Mouse (Mus musculus) ES-Bruce4 (cell line): Measurements from ENCODE around the gene Ttyh3. TPM values are rescaled to one million over a fixed set of nuclear protein-coding genes. Genes with fewer than 3 reads are reported as not detected.

Source experiments
- H3K27ac ChIP-seq: 2 replicates; pipeline ENCODE4 v1.5.1; 2012; ENCODE audit warnings: low read length, inconsistent platforms; ENCODE audit not compliant: insufficient read depth
- H3K27me3 ChIP-seq: 2 replicates; pipeline ENCODE4 v1.6.1; 2012; ENCODE audit warnings: mild to moderate bottlenecking, low read length, inconsistent platforms; ENCODE audit not compliant: control insufficient read depth, poor library complexity, insufficient read depth, severe bottlenecking
- H3K36me3 ChIP-seq: 2 replicates; pipeline ENCODE4 v1.6.1; 2012; ENCODE audit warnings: inconsistent platforms, mild to moderate bottlenecking, low read length, moderate library complexity; ENCODE audit not compliant: control insufficient read depth, poor library complexity, insufficient read depth, severe bottlenecking
- H3K4me1 ChIP-seq: one replicate; pipeline ENCODE4 v1.8.1; 2011; ENCODE audit warnings: low read length; ENCODE audit not compliant: control insufficient read depth, insufficient read depth
- H3K4me3 ChIP-seq: 2 replicates; pipeline ENCODE4 v1.5.1; 2011; ENCODE audit warnings: low read depth, mild to moderate bottlenecking, low read length
- H3K9ac ChIP-seq: 2 replicates; pipeline ENCODE4 v1.6.1; 2012; ENCODE audit warnings: low read depth, mild to moderate bottlenecking, inconsistent platforms; ENCODE audit not compliant: poor library complexity, severe bottlenecking
- H3K9me3 ChIP-seq: replicated peaks from 2 replicates; pipeline ENCODE4 v1.6.1; 2012; ENCODE audit warnings: mild to moderate bottlenecking, low read length, inconsistent platforms; ENCODE audit not compliant: control insufficient read depth, poor library complexity, insufficient read depth, severe bottlenecking
- CTCF ChIP-seq: IDR thresholded peaks from one replicate; pipeline ENCODE4 v1.8.1; 2011; ENCODE audit warnings: low read depth, low read length
- EP300 ChIP-seq: IDR thresholded peaks from 2 replicates; pipeline ENCODE4 v1.6.1; 2011; ENCODE audit warnings: low read depth, low read length; ENCODE audit not compliant: insufficient read depth
- POLR2A ChIP-seq: IDR thresholded peaks from one replicate; pipeline ENCODE4 v1.8.1; 2011; ENCODE audit warnings: low read length; ENCODE audit not compliant: insufficient read depth
- polyA plus RNA-seq: library from polyadenylated mRNA; stranded (reverse); fragments of >200 nt; gene quantifications from 2 replicates; pipeline ENCODE4 v1.2.4, GENCODE M21; 2011; ENCODE audit warnings: low read depth; ENCODE audit not compliant: missing spikeins, insufficient read depth, insufficient read length

The Ttyh3 gene
- polyA plus RNA-seq, 1 experiment: 19.1 TPM

DNA sequence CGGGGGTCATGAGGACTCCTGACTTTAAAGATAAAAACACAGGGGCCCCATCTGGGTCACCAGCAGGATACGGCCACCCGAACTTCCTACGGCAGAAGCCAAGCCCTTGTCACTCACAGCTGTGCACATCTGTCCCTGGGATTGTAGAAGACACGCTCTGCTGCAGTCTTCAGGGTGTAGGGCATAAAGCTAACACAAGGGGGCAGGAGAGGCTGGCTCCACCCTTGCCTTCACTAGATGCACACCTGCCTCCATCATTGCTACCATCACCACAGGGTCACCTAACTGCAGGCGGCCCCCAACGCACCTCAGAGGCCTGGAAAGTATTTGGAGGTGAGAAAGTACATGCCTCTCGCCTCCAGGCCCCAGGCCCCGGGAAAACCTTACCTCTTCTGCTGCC lies 19.8 kb downstream of the Ttyh3 start:
- TF ChIP-seq EP300 (no peak), CTCF (peak; percentile 85)
- H3K4me3 ChIP-seq: no peak overlapping the region
- H3K9me3 ChIP-seq: no peaks in the 10 kb centered on the region
- no peaks in the 10 kb centered on the region for H3K4me1 ChIP-seq
- H3K27ac ChIP-seq: no peak overlapping the region
- H3K36me3 ChIP-seq: no peaks in the 10 kb centered on the region
- no peaks in the 10 kb centered on the region for H3K27me3 ChIP-seq
- no peak overlapping the region for H3K9ac ChIP-seq

DNA sequence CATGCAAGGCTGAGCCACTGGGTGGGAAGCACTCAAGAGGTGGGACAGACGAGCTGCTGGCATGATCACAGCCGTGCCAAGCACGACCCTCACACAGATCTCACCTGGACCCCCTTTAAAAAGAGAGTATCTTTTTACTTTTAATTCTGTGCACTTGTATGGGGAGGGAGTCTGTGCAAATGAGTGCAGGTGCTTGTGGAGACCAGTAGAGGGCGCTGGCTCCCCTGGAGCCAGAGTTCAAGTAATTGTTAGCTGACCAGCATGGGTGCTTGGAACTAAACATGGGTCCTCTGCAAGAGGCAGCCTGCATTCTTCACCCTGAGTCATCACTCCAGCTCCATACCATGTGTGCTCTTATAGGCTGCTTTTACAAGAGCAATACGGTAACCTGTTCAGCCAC lies 21.3 kb downstream of the Ttyh3 start:
- no peak overlapping the region for H3K27ac ChIP-seq
- TF ChIP-seq POLR2A (no peak), CTCF (peak; percentile 19)
- no peak overlapping the region for H3K9ac ChIP-seq
- no peaks in the 10 kb centered on the region for H3K9me3 ChIP-seq
- no peak overlapping the region for H3K4me3 ChIP-seq
- no peaks in the 10 kb centered on the region for H3K36me3 ChIP-seq
- no peaks in the 10 kb centered on the region for H3K4me1 ChIP-seq
- H3K27me3 ChIP-seq: no peaks in the 10 kb centered on the region

DNA sequence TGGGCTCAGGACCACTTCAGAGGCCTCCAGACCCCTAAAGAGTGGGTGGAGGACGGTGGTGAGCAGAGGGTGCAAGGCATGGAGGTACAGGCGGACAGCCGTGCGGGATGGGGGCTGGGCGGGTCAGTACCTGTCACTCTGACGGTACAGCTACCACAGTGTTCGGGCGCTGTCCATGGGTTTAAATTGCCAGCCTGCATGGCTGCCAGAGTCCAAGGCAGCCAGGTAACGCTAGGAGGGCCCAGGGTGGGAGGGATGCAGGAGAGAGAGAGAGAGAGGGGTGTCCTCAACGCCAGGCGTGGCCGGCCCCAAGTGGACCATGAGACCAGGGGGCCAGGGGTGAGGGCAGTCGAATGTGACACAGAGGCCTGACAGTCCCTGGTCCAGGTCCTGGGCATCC lies 23.9 kb downstream of the Ttyh3 start:
- no peaks in the 10 kb centered on the region for H3K4me1 ChIP-seq
- H3K27me3 ChIP-seq: no peaks in the 10 kb centered on the region
- no peaks in the 10 kb centered on the region for H3K9me3 ChIP-seq
- H3K27ac ChIP-seq: no peak overlapping the region
- no peaks in the 10 kb centered on the region for H3K36me3 ChIP-seq
- H3K9ac ChIP-seq: no peak overlapping the region
- TF ChIP-seq POLR2A: no peak
- TF ChIP-seq EP300: no peak
- TF ChIP-seq CTCF: no peak
- H3K4me3 ChIP-seq: no peak overlapping the region

DNA sequence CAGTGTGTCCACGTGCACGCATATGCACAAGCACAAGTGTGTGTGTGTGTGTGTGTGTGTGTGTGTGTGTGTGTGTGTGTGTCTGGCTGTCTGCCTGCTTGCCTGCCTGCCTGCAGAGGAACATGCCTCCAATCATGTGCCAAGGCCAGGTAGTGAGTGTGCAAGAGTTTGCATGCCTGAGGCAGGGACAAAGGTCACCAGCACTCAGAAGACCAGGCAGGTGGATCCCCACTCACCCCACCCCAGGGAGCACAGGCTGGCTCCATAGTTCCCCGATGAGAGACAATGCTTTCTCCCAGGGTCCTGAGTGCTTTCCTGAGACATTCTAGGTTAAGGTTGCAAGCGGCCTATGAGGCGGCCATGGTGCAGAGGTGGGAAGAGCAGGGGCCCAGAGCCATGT lies 24.6 kb downstream of the Ttyh3 start:
- no peaks in the 10 kb centered on the region for H3K36me3 ChIP-seq

DNA sequence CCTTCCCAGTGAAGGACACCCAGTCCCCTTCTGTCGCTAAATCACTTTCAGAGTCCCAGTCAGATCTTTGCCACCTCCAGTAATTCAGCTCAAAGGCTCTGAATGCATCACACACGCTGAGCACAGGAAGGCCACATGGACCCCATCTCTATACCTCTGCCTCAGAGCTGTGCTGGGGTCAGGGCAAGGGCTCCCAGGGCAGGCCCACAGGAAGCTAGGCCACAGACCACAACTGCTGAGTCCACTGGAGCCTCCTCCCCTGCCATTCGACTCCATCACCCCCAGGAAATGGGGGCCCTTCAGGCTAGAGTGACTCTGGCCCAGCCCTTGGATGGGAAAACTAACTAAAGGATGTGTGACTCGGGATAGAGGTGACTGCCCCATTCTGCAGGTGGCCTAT lies 25.0 kb downstream of the Ttyh3 start:
- Histone ChIP-seq H3K4me3 (no peak overlapping the region), H3K4me1 (no peaks in the 10 kb centered on the region), H3K27ac (no peak overlapping the region), H3K9me3 (no peaks in the 10 kb centered on the region), H3K36me3 (no peaks in the 10 kb centered on the region), H3K27me3 (no peaks in the 10 kb centered on the region), H3K9ac (no peak overlapping the region)
- TF ChIP-seq EP300 (no peak), CTCF (no peak), POLR2A (no peak)

More for the DNA sequence above, 24.6 kb downstream of the Ttyh3 start:
- TF ChIP-seq CTCF (no peak), POLR2A (no peak), EP300 (no peak)
- Histone ChIP-seq H3K4me3 (no peak overlapping the region), H3K9ac (no peak overlapping the region), H3K4me1 (no peaks in the 10 kb centered on the region), H3K27me3 (no peaks in the 10 kb centered on the region), H3K9me3 (no peaks in the 10 kb centered on the region), H3K27ac (no peak overlapping the region)

DNA sequence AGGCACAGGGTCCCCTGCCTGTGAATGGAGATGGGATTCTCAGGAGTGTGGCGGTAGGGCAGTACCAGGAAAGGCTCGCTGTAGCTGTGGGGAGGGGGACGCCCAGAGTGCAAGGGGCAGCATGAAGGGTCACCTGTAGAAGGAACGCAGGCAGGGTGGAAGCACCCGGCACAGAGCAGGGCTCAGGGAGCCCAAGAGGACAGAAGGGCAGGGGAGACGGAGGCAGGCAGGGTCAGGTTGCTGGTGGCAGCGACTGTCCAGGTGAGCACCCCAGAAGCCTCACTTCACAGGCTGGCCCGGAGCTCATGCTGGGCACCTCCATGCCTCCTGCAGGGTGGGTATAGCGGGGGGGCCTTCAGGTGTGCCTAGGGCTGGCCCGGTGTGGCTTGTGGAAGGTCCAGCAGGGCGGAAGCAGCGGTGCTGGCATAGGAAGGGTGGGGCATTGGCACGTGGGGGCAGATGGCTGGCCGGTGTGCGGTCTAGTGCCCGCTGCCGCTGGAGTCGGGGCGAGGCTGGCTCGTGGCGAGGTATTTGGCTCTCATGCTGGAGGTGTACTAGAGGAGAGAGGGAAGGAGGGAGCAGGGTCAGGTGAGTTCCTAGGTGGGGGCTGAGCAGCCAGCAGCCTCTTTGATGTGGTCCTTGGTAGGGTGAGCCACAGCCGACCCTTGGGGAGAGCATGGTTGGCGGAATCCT lies 25.7 kb downstream of the Ttyh3 start:
- no peaks in the 10 kb centered on the region for H3K27me3 ChIP-seq
- H3K4me1 ChIP-seq: no peaks in the 10 kb centered on the region
- H3K27ac ChIP-seq: no peak overlapping the region
- no peaks in the 10 kb centered on the region for H3K9me3 ChIP-seq
- H3K4me3 ChIP-seq: no peak overlapping the region
- H3K9ac ChIP-seq: no peak overlapping the region
- no peak for TF ChIP-seq EP300
- no peak for TF ChIP-seq CTCF
- no peak for TF ChIP-seq POLR2A
- no peaks in the 10 kb centered on the region for H3K36me3 ChIP-seq
